10 mouse cellular contexts compared by ENCODE assay signal in genomic region chr1:153174801-153175200, GRCm38 (mm10). TPM values are rescaled to one million over a fixed set of nuclear protein-coding genes. Genes with fewer than 3 reads are reported as not detected.
DNase-seq lines count a peak whose midpoint lies in the region; ATAC-seq lines count a peak whose summit lies in the region.
"Had no signal": no experiment of that assay in that cellular context is flagged by ENCODE, and none has a peak within 500 bp of the region (broad histone marks: within the 10 kb centered on the region; RNA-seq: fewer than 3 reads in every experiment).

No protein-coding gene starts in this region.

- no peaks in the 10 kb centered on the region for H3K27me3 ChIP-seq in forebrain, embryonic 12.5 days
- H3K27me3 ChIP-seq: neural tube, embryonic 13.5 days had no signal

- no peak overlapping the region for H3K4me3 ChIP-seq in forebrain, embryonic 12.5 days (replicated peaks)
- H3K4me3 ChIP-seq: layer of hippocampus, adult 2 months; neural tube, embryonic 13.5 days had no signal

- intact Hi-C loops in left cerebral cortex, postnatal 25 days (cut with DNase I): no loop called here

- H3K9me3 ChIP-seq in forebrain, embryonic 12.5 days: no peaks in the 10 kb centered on the region
- H3K9me3 ChIP-seq: neural tube, embryonic 13.5 days had no signal

- ATAC-seq in forebrain, embryonic 12.5 days (ENCODE audit: low FRiP score): no peak

- H3K36me3 ChIP-seq in forebrain, embryonic 12.5 days (replicated peaks): no peaks in the 10 kb centered on the region
- H3K36me3 ChIP-seq: neural tube, embryonic 13.5 days had no signal

- H3K4me1 ChIP-seq in forebrain, embryonic 12.5 days: peaks cover 9% of the 10 kb centered on the region

- 71% methylated on average over 12 of the region's 12 CpGs for WGBS in forebrain, embryonic 12.5 days

- H3K4me2 ChIP-seq in forebrain, embryonic 12.5 days: no peak overlapping the region
- H3K4me2 ChIP-seq: neural tube, embryonic 13.5 days had no signal

- no peak overlapping the region for H3K9ac ChIP-seq in forebrain, embryonic 12.5 days
- H3K9ac ChIP-seq: neural tube, embryonic 13.5 days had no signal

- DNase-seq in 3134 (ENCODE audit: extremely low read depth, insufficient read length, low spot score): peak; percentile 71
- peak; percentile 39 for DNase-seq in Muller cell, postnatal 12 days (ENCODE audit: inconsistent ontology term)
- peak; percentile 82 to 92 for DNase-seq in cerebellum, postnatal 25 days
- peak; percentile 90 for DNase-seq in heart, postnatal 4 days
- peak; percentile 67 for DNase-seq in lung, postnatal 36 days
- no peak for DNase-seq in retina, postnatal 1 day
- DNase-seq in left cerebral cortex, postnatal 25 days (ENCODE audit: low spot score in 2 of 2): no peak

- H3K27ac ChIP-seq in forebrain, embryonic 12.5 days: no peak overlapping the region
- H3K27ac ChIP-seq: layer of hippocampus, adult 2 months; neural tube, embryonic 13.5 days had no signal

RNA-seq across cellular contexts. Expression of gene Lamc2, which starts 11.4 kb away (rescaled TPM):
- total RNA-seq in heart, postnatal 4 days (2021): 10 to 100 TPM; 14.6 to 20.4 TPM
- 0.47 and 0.94 TPM in 2 replicates for polyA plus RNA-seq in forebrain, embryonic 12.5 days (2016; fragmentation: Nextera tagmentation; extraction: Ambion mirVana)
- 1 to 10 TPM; 7.4 to 8.7 TPM for total RNA-seq in left cerebral cortex, postnatal 25 days (2021)

Comparison
In these comparisons a context has a peak if more than half of its experiments do, and no peak if none do; other contexts are left out.
1. DNase-seq: peak in 3134 (single experiment), Muller cell, postnatal 12 days (single experiment), cerebellum, postnatal 25 days (2 of 2), heart, postnatal 4 days (single experiment) and lung, postnatal 36 days (single experiment); none in retina, postnatal 1 day (single experiment) and left cerebral cortex, postnatal 25 days (0 of 2).